Mouse (Mus musculus) left cerebral cortex, adult 18-20 months (tissue): ENCODE measurements around the gene Rreb1. TPM values are rescaled to one million over a fixed set of nuclear protein-coding genes. Genes with fewer than 3 reads are reported as not detected.
A peak's percentile ranks its signal among the peaks of the same experiment; 100 is the strongest.

Source experiments
- DNase-seq, 2 experiments: peaks; one replicate each; pipeline ENCODE4 v3.0.0; 2021 to 2022; ENCODE audit warnings: low spot score in 2 of 2, mixed read lengths in 1 of 2
- total RNA-seq, 2 experiments: library from RNA; stranded (reverse); gene quantifications; 2 replicates each; pipeline ENCODE4 v1.2.3; 2021

The Rreb1 gene
- total RNA-seq, 2 experiments from 2014 or later, result 35.5 to 42.3 TPM

DNA sequence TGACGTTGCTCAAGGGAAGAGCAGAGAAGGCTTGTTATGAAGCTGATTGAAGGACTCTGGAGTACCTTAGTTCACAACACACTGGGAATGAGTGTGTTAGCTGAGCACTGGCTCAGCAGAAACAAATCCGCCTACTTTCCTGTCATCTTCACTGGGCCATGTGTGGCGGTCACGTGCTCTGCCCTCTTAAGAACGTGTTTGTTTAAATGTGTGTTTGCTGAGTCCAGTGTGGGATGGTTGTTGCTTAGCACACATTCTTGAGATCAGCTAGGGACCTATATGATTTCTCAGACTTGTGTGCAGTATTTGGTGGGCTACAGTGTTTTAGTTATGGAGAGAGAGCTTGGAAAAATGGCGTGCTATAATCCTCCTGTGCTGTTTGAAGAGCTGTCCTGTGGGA is 133.8 kb downstream of the Rreb1 start:
- DNase-seq, result peak in 1 of 2 experiments; percentile 13

- no peak for DNase-seq
These were observed 134.6 kb downstream of the Rreb1 start for GRCm38 (mm10) chr13:37912591-37913467.

- no peak for DNase-seq
These were observed 135.8 kb downstream of the Rreb1 start for GRCm38 (mm10) chr13:37913963-37914362.

DNA sequence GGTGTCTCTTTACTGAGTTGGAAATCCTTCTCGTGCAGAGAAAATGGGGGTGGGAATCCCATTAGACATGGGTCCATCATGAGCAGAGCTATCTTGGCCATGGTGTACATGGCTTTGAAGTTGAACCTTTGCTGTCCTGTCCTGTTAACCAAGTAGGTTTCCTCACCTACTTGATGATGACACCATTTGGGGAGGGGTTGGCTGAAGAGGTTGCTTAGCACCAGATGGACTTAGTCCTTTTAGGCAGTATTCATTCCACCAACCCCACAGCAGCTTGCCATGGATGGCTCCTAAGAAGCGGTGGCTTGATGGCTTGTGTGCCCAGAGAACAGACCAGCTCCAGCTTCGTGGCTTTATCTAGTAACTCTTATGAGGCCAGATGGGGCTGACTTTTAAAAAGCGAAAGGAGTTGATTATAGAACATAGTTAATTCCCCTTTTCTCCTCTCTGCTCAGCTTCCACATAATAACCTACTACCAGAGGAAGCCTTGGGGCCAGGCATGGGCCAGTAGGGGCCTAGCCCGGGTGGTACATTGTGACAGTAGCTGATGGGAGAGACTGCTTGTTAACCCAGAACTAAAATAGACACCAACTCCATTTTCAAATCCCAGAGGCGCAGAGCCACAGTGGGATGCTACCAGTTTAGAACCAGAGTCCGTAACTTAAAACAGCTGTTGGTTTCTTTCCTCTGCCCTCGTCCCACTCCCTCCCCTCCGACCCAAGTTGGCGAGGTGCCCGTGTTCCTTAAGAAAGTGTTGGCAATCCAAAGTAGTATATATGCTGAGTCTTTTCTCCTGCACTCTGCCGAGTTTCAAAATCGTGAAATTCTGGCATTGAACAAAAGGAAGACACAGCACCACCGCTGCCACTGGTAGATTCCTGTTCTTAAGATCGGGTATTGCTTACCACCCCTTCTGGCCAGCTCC is 140.4 kb downstream of the Rreb1 start:
- DNase-seq, result no peak

GRCm38 (mm10) chr13:37919711-37920277 is 141.6 kb downstream of the Rreb1 start:
- no peak for DNase-seq

- DNase-seq, result no peak
These were observed 142.5 kb downstream of the Rreb1 start for GRCm38 (mm10) chr13:37920727-37921126.

- no peak for DNase-seq
These were observed 144.9 kb downstream of the Rreb1 start for GRCm38 (mm10) chr13:37923091-37923490.

DNA sequence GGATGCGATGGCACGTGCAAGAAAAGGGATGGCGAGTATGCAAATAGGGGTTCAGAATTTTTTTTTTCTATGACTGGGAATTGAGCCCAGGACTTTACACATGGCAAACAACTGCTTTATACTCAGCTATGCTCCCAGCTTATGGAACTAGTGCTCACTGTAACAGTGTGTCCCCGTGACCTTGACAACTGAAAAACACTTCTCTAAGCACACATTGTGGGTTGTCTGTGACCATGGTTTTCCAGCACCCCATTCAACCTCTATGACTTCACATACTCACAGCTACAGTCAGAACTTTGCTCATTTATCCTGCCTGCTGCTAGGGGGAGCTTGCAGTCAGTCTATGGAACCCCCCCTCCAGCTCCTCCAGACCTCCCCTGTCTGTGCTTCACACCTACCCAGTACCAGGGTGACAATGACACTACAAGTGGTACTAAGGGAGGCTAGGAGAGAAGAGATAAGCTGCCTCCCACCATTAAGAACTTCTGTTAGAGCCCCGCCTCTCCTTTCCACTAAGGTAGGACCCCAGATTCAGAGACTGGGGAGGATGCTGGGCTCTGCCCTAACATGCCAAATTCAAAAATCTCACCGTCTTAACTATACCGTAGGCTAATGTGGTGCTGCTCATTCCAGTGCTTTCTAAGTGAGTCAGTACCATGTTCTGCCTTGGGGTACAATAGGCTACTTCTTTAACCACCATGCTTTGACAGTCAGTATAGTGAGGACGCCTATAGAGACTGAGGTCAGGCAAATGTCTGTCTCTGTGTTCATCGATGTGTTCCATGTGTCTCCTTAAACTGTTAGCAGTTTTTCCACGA is 145.7 kb downstream of the Rreb1 start:
- DNase-seq, result no peak

DNA sequence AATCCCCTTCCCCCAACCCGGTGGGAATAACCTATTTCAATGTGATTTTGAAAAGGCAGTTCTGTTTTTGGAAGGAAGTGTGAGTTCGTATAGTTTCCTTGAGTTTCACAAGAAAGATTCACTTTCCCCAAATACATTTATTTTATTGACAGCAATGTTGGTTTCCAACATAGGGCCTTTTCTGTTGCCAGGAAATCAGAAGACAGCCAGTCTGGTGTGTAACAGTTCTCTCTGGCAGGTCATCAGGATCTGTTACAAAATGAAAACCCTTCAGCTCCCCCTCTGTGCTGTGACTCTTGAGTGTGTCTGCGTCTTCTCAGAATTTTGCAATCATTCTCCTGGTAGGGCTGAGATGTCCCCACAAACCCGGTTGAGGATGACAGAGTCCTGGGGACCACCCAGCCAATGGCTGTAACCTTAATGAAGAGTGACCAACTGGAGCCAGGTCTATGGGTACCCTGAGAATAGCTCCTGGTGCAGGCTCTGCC is 146.3 kb downstream of the Rreb1 start:
- DNase-seq, result no peak

GRCm38 (mm10) chr13:37926394-37926793 is 148.2 kb downstream of the Rreb1 start:
- no peak for DNase-seq

DNA sequence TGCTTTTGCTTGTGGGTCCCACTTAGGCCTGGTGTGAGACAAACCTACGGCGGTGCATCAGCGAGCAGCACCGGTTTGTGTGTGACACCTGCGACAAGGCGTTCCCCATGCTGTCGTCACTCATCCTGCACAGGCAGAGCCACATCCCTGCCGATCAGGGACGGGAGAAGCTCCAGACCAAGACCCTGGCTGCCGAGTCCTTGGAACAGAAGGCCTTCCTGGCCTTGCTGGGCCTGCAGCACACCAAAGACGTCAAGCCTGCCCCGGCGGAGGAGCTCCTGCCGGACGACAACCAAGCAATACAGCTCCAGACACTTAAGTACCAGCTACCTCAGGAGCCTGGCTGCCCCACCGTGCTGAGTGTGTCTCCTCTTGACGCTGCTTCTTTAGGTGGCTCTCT is 151.3 kb downstream of the Rreb1 start:
- DNase-seq, result no peak

DNA sequence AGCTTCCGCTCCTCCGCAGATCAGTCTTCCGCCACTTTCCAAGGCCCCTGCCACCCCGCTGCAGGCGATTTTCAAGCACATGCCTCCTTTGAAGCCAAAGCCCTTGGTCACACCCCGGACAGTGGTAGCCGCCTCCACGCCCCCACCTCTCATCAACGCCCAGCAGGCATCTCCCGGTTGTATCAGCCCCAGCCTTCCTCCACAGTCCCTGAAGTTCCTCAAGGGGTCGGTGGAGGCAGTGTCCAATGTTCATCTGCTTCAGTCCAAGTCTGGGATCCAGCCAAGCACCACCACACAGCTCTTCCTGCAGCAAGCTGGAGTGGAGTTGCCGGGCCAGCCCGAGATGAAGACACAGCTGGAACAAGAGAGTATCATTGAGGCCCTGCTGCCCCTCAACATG is 151.9 kb downstream of the Rreb1 start:
- DNase-seq, result no peak

GRCm38 (mm10) chr13:37930621-37931020 is 152.4 kb downstream of the Rreb1 start:
- DNase-seq, result no peak

DNA sequence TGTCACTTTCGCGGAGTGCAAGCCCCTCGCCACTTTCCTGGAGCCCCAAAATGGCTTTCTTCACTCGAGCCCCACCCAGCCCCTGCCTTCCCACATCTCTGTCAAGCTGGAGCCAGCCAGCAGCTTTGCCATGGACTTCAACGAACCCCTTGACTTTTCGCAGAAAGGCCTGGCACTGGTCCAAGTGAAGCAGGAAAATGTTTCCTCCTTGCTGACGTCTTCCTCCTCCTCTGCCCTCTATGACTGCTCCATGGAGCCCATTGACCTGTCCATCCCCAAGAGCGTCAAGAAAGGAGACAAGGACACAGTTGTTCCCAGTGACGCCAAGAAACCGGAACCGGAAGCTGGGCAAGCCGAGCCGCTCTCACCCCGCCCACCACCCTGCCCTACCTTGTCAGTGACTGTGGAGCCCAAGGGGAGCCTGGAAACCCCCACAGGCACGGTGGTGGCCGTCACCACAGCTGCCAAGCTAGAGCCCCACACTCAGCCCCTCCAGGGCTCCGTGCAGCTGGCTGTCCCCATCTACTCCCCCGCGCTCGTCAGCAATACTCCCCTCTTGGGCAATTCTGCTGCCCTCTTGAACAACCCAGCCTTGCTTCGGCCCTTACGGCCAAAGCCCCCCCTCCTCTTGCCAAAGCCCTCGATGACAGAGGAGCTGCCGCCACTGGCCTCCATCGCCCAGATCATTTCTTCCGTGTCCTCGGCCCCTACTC is 153.2 kb downstream of the Rreb1 start:
- no peak for DNase-seq

DNA sequence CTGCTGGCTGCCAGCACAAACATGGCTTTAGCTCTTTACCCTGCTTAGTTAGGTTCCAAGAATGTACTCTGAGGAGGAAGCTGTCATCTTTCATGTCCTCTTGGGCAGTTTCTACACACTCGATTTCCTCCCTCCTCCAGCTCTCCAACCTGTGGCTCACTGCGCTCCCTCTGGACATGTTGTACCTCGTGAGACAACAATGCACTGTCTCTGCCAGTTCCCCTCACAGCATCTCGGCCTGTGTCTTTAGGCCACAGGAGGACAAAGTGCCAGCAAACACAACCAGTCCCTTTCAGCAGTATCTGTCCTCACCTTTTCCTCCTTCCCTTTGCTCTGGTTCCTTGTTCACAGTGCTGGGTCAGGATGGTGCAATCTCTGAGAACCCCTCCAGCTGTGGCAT is 155.9 kb downstream of the Rreb1 start:
- DNase-seq, result no peak

- no peak for DNase-seq
These were observed 156.7 kb downstream of the Rreb1 start for GRCm38 (mm10) chr13:37934920-37935319.

- no peak for DNase-seq
These were observed 158.2 kb downstream of the Rreb1 start for GRCm38 (mm10) chr13:37936351-37936750.

GRCm38 (mm10) chr13:37940167-37940566 is 162.0 kb downstream of the Rreb1 start:
- no peak for DNase-seq

- no peak for DNase-seq
These were observed 162.4 kb downstream of the Rreb1 start for GRCm38 (mm10) chr13:37940649-37941048.

- DNase-seq, result no peak
These were observed 163.0 kb downstream of the Rreb1 start for GRCm38 (mm10) chr13:37941138-37941645.
